Mouse (Mus musculus) CD4-positive, CD25-positive, alpha-beta regulatory T cell (primary cell): Measurements from ENCODE around the gene Sepsecs. TPM values are rescaled to one million over a fixed set of nuclear protein-coding genes. Genes with fewer than 3 reads are reported as not detected.

Experiments
- polyA plus RNA-seq: library from polyadenylated mRNA; unstranded; fragments of 100-300 nt; shearing (Covaris generic); gene quantifications from one replicate; pipeline ENCODE4 v1.2.1, GENCODE M21; 2017

Gene Sepsecs
- polyA plus RNA-seq = 8.9 TPM

GRCm38 (mm10) chr5:52669426-52670191, at the start of gene Sepsecs:
Gene Sepsecs, minus strand, starts transcription at chr5:52669708.

Other genes with a start within 250 kb of the Sepsecs start
- not detected for gene Ccdc149, start 198.2 kb downstream of the Sepsecs start, polyA plus RNA-seq
- gene Lgi2, start 103.2 kb downstream of the Sepsecs start, polyA plus RNA-seq = 0.06 TPM
- 4.5 TPM for gene Pi4k2b, start 71.9 kb upstream of the Sepsecs start, polyA plus RNA-seq
- 20.0 TPM for gene Zcchc4, start 105.7 kb upstream of the Sepsecs start, polyA plus RNA-seq
- 67.2 TPM for gene Anapc4, start 164.3 kb upstream of the Sepsecs start, polyA plus RNA-seq